Mouse (Mus musculus): Measurements from ENCODE around the gene Dgkq.

The Dgkq gene

GRCm38 (mm10) chr5:108599923-108600322 is 69.5 kb downstream of the Dgkq start:
- DNase-seq (ENCODE audit: low spot score in 2 of 2): no peak
